Mouse (Mus musculus): ENCODE data around the gene Dcpp1.
"Not testable (repeated sequence)": the region's sequence is repeated elsewhere in the genome, so short reads cannot be mapped to it uniquely, and the experiment has no call there.

Gene Dcpp1

GRCm38 (mm10) chr17:23880576-23880975 lies at the start of gene Dcpp1, which contains the start of gene Dcpp2:
Gene Dcpp1, plus strand, starts transcription at chr17:23880876.
Gene Dcpp2, plus strand, starts transcription at chr17:23880880.
- not testable (repeated sequence) for DNase-seq

- DNase-seq, result no peak
Observed at GRCm38 (mm10) chr17:23831201-23831600, 49.5 kb upstream of the Dcpp1 start.

- no peak for DNase-seq
Observed at GRCm38 (mm10) chr17:23836006-23836575, 44.6 kb upstream of the Dcpp1 start, which contains the start of gene Prss33. Gene Prss33, minus strand, starts transcription at chr17:23836056.

GRCm38 (mm10) chr17:23841145-23841544 lies 39.5 kb upstream of the Dcpp1 start:
- DNase-seq, result peak; percentile 84

- peak; percentile 46 for DNase-seq
Observed at GRCm38 (mm10) chr17:23843141-23843811, 37.4 kb upstream of the Dcpp1 start.

GRCm38 (mm10) chr17:23843812-23844273 lies 36.8 kb upstream of the Dcpp1 start, which contains the start of the genes Prss32 and Prss41:
Gene Prss32, plus strand, starts transcription at chr17:23843855.
Gene Prss41, minus strand, starts transcription at chr17:23844172.
- peak; percentile 83 for DNase-seq

GRCm38 (mm10) chr17:23850028-23850427 lies 30.6 kb upstream of the Dcpp1 start:
- peak; percentile 55 for DNase-seq

- peak; percentile 79 for DNase-seq
Observed at GRCm38 (mm10) chr17:23850853-23851749, 29.6 kb upstream of the Dcpp1 start.

GRCm38 (mm10) chr17:23853292-23853691 lies 27.4 kb upstream of the Dcpp1 start:
- DNase-seq, result peak; percentile 87

- DNase-seq, result no peak
Observed at GRCm38 (mm10) chr17:23854229-23854765, 26.4 kb upstream of the Dcpp1 start.

GRCm38 (mm10) chr17:23857193-23857592 lies 23.5 kb upstream of the Dcpp1 start:
- DNase-seq, result no peak

- no peak for DNase-seq
Observed at GRCm38 (mm10) chr17:23857913-23858312, 22.8 kb upstream of the Dcpp1 start.

GRCm38 (mm10) chr17:23862926-23863325 lies 17.8 kb upstream of the Dcpp1 start:
- no peak for DNase-seq

GRCm38 (mm10) chr17:23867756-23868155 lies 12.9 kb upstream of the Dcpp1 start, which contains the start of gene Prss21:
Gene Prss21, plus strand, starts transcription at chr17:23868056.
- DNase-seq, result no peak

- no peak for DNase-seq
Observed at GRCm38 (mm10) chr17:23868513-23868912, 12.2 kb upstream of the Dcpp1 start.

- peak; percentile 35 for DNase-seq
Observed at GRCm38 (mm10) chr17:23873884-23874856, 6.5 kb upstream of the Dcpp1 start.

GRCm38 (mm10) chr17:23876741-23877140 lies 3.9 kb upstream of the Dcpp1 start:
- DNase-seq, result no peak

- no peak for DNase-seq
Observed at GRCm38 (mm10) chr17:23877166-23877565, 3.5 kb upstream of the Dcpp1 start.

GRCm38 (mm10) chr17:23917158-23917557 lies 36.5 kb downstream of the Dcpp1 start, which contains the start of gene Dcpp3:
Gene Dcpp3, plus strand, starts transcription at chr17:23917458.
- not testable (repeated sequence) for DNase-seq

- peak; percentile 83 for DNase-seq
Observed at GRCm38 (mm10) chr17:23924531-23925007, 43.9 kb downstream of the Dcpp1 start.

- DNase-seq, result peak; percentile 56
Observed at GRCm38 (mm10) chr17:23925090-23925493, 44.4 kb downstream of the Dcpp1 start.
